Mouse (Mus musculus) CD4-positive, CD25-positive, alpha-beta regulatory T cell, adult 2 months (primary cell): ENCODE results near the gene Hist1h3c.

Experiments used
- DNase-seq: peaks from one replicate; pipeline ENCODE4 v3.0.0-alpha.2; 2012; ENCODE audit warnings: low read depth, low spot score

Hist1h3c gene

GRCm38 (mm10) chr13:23757211-23757773, 11.9 kb upstream of the Hist1h3c start:
- DNase-seq, result peak; percentile 47

- DNase-seq, result peak; percentile 92
Observed at GRCm38 (mm10) chr13:23756790-23757189, 11.4 kb upstream of the Hist1h3c start, which contains the start of gene Hist1h4b. TSS of gene Hist1h4b (plus strand) at chr13:23757013.

- DNase-seq, result no peak
Observed at GRCm38 (mm10) chr13:23755000-23755399, 9.6 kb upstream of the Hist1h3c start.

- DNase-seq, result no peak
Observed at GRCm38 (mm10) chr13:23753314-23754078, 8.1 kb upstream of the Hist1h3c start.

- no peak for DNase-seq
Observed at GRCm38 (mm10) chr13:23752742-23753172, 7.4 kb upstream of the Hist1h3c start.

GRCm38 (mm10) chr13:23752067-23752741, 6.8 kb upstream of the Hist1h3c start, which contains the start of gene Hist1h3b:
TSS of gene Hist1h3b (plus strand) at chr13:23752267.
- peak; percentile 85 for DNase-seq

- peak; percentile 29 for DNase-seq
Observed at GRCm38 (mm10) chr13:23751478-23751956, 6.1 kb upstream of the Hist1h3c start.

- DNase-seq, result peak; percentile 66
Observed at GRCm38 (mm10) chr13:23750839-23751477, 5.6 kb upstream of the Hist1h3c start, which contains the start of gene Hist1h2ab. TSS of gene Hist1h2ab (plus strand) at chr13:23751126.

- DNase-seq, result no peak
Observed at GRCm38 (mm10) chr13:23749563-23750121, 4.2 kb upstream of the Hist1h3c start.

GRCm38 (mm10) chr13:23747892-23748288, 2.5 kb upstream of the Hist1h3c start:
- no peak for DNase-seq

GRCm38 (mm10) chr13:23747081-23747891, 1.9 kb upstream of the Hist1h3c start:
- peak; percentile 31 for DNase-seq

GRCm38 (mm10) chr13:23746201-23747080, 1.0 kb upstream of the Hist1h3c start, which contains the start of gene Hist1h2bb:
TSS of gene Hist1h2bb (plus strand) at chr13:23746734.
- peak; percentile 87 for DNase-seq

- no peak for DNase-seq
Observed at GRCm38 (mm10) chr13:23744421-23745380, 701 bp downstream of the Hist1h3c start.

- DNase-seq, result no peak
Observed at GRCm38 (mm10) chr13:23743963-23744362, 1.4 kb downstream of the Hist1h3c start.

- no peak for DNase-seq
Observed at GRCm38 (mm10) chr13:23743215-23743614, 2.2 kb downstream of the Hist1h3c start.

- no peak for DNase-seq
Observed at GRCm38 (mm10) chr13:23742007-23742406, 3.4 kb downstream of the Hist1h3c start.

GRCm38 (mm10) chr13:23740910-23741309, 4.5 kb downstream of the Hist1h3c start:
- DNase-seq, result no peak

GRCm38 (mm10) chr13:23740256-23740840, 5.1 kb downstream of the Hist1h3c start:
- no peak for DNase-seq
